Mouse (Mus musculus) natural killer cell, adult 2 months (primary cell): ENCODE measurements at regions not wholly inside any gene's neighbourhood (a gene's known extent, or its start where the extent isn't known, plus 50 kb on each side); places are given as distances from the start of the nearest gene placed in this dataset.

Experiments
- DNase-seq, 2 experiments: peaks; one replicate each; pipeline ENCODE4 v3.0.0; 2022; ENCODE audit warnings: low spot score in 2 of 2

- no peak for DNase-seq
Observed at GRCm38 (mm10) chr15:61770721-61771542, 848.1 kb upstream of the A1bg start.

GRCm38 (mm10) chr15:61766544-61767094 lies 843.8 kb upstream of the A1bg start:
- DNase-seq = no peak

- no peak for DNase-seq
Observed at GRCm38 (mm10) chr15:61753802-61754201, 831.0 kb upstream of the A1bg start.

GRCm38 (mm10) chr15:61723696-61724095 lies 800.9 kb upstream of the A1bg start:
- DNase-seq = no peak

GRCm38 (mm10) chr15:61718486-61718885 lies 795.7 kb upstream of the A1bg start:
- no peak for DNase-seq

GRCm38 (mm10) chr15:61717216-61717615 lies 794.4 kb upstream of the A1bg start:
- no peak for DNase-seq

- DNase-seq = no peak
Observed at GRCm38 (mm10) chr15:61713953-61714352, 791.1 kb upstream of the A1bg start.

- no peak for DNase-seq
Observed at GRCm38 (mm10) chr15:61708928-61709327, 786.1 kb upstream of the A1bg start.

GRCm38 (mm10) chr15:61707952-61708351 lies 785.1 kb upstream of the A1bg start:
- no peak for DNase-seq

- DNase-seq = no peak
Observed at GRCm38 (mm10) chr15:61692679-61693078, 769.9 kb upstream of the A1bg start.

GRCm38 (mm10) chr15:61690425-61690824 lies 767.6 kb upstream of the A1bg start:
- DNase-seq = no peak

GRCm38 (mm10) chr15:61689776-61690397 lies 767.1 kb upstream of the A1bg start:
- no peak for DNase-seq

GRCm38 (mm10) chr15:61682968-61683367 lies 760.2 kb upstream of the A1bg start:
- DNase-seq = no peak

GRCm38 (mm10) chr15:61670556-61670955 lies 747.7 kb upstream of the A1bg start:
- no peak for DNase-seq

- no peak for DNase-seq
Observed at GRCm38 (mm10) chr15:61660581-61660980, 737.8 kb upstream of the A1bg start.

GRCm38 (mm10) chr15:61656951-61657350 lies 734.1 kb upstream of the A1bg start:
- no peak for DNase-seq

- DNase-seq = no peak
Observed at GRCm38 (mm10) chr15:61654846-61655245, 732.0 kb upstream of the A1bg start.

GRCm38 (mm10) chr15:61653853-61654252 lies 731.0 kb upstream of the A1bg start:
- DNase-seq = no peak

- no peak for DNase-seq
Observed at GRCm38 (mm10) chr15:61618638-61619500, 696.1 kb upstream of the A1bg start.

- no peak for DNase-seq
Observed at GRCm38 (mm10) chr15:61610662-61611061, 687.9 kb upstream of the A1bg start.

GRCm38 (mm10) chr15:61609656-61610055 lies 686.8 kb upstream of the A1bg start:
- no peak for DNase-seq

- DNase-seq = no peak
Observed at GRCm38 (mm10) chr15:61608301-61608731, 685.5 kb upstream of the A1bg start.
